29 mouse cellular contexts compared by ENCODE assay signal in genomic region chr10:63142660-63143059, GRCm38 (mm10). TPM values are rescaled to one million over a fixed set of nuclear protein-coding genes. Genes with fewer than 3 reads are reported as not detected.
DNase-seq lines count a peak whose midpoint lies in the region; ATAC-seq and TF ChIP-seq lines count a peak whose summit lies in the region.
"Had no signal": no experiment of that assay in that cellular context is flagged by ENCODE, and none has a peak within 500 bp of the region (broad histone marks: within the 10 kb centered on the region; RNA-seq: fewer than 3 reads in every experiment).

No protein-coding gene starts in this region.

- WGBS in kidney, embryonic 14.5 days, result 80% methylated on average over 13 of the region's 13 CpGs
- WGBS in kidney, postnatal 0 days, result 68% methylated on average over 13 of the region's 13 CpGs
- 56% methylated on average over 13 of the region's 13 CpGs for WGBS in stomach, embryonic 14.5 days

- DNase-seq in kidney, adult 18-20 months, result peak; percentile 41
- no peak for DNase-seq in kidney, postnatal 0 days (ENCODE audit: low spot score)
- DNase-seq in testis, postnatal 14 days (ENCODE audit: low spot score), result peak; percentile 62
- DNase-seq in adrenal gland, postnatal 36 days, result no peak
- no peak for DNase-seq in thymus, postnatal 36 days
- DNase-seq in spleen, postnatal 14 days (ENCODE audit: low spot score in 2 of 2), result no peak
- DNase-seq: adrenal gland, adult 8-10 months; cerebellum, adult 2 months; cerebellum, postnatal 25 days; gastrocnemius, postnatal 36 days; lung, postnatal 36 days; right cerebral cortex, adult 18-20 months had no signal

- no peak overlapping the region for H3K9ac ChIP-seq in kidney, embryonic 14.5 days (ENCODE audit: low read depth, low read length)
- no peak overlapping the region for H3K9ac ChIP-seq in kidney, postnatal 0 days (ENCODE audit: low read depth, low read length)
- no peak overlapping the region for H3K9ac ChIP-seq in stomach, embryonic 14.5 days (replicated peaks; ENCODE audit: low read depth, low read length)
- H3K9ac ChIP-seq: embryonic facial prominence, embryonic 12.5 days; forebrain, postnatal 0 days; limb, embryonic 15.5 days; liver, embryonic 14.5 days; lung, embryonic 15.5 days; neural tube, embryonic 15.5 days had no signal

- no peak overlapping the region for H3K4me3 ChIP-seq in kidney, embryonic 14.5 days (ENCODE audit: low read length)
- no peak overlapping the region for H3K4me3 ChIP-seq in kidney, postnatal 0 days (replicated peaks; ENCODE audit: low read depth, low read length)
- no peak overlapping the region for H3K4me3 ChIP-seq in stomach, embryonic 14.5 days (ENCODE audit: low read depth, low read length)
- H3K4me3 ChIP-seq: embryonic facial prominence, embryonic 12.5 days; left cerebral cortex, adult 2 months; limb, embryonic 15.5 days; lung, embryonic 15.5 days; megakaryocyte, embryonic 14.5 days; neural tube, embryonic 15.5 days had no signal

- H3K36me3 ChIP-seq in kidney, embryonic 14.5 days (ENCODE audit: control insufficient read depth, insufficient read depth, low read length), result no peaks in the 10 kb centered on the region
- H3K36me3 ChIP-seq in kidney, postnatal 0 days (ENCODE audit: insufficient read depth, low read length), result no peaks in the 10 kb centered on the region
- no peaks in the 10 kb centered on the region for H3K36me3 ChIP-seq in stomach, embryonic 14.5 days (ENCODE audit: control insufficient read depth, insufficient read depth, low read length)
- H3K36me3 ChIP-seq: embryonic facial prominence, embryonic 12.5 days; limb, embryonic 15.5 days; lung, embryonic 15.5 days; neural tube, embryonic 15.5 days had no signal

- no peak for ATAC-seq in kidney, embryonic 14.5 days (ENCODE audit: low FRiP score, low TSS enrichment)
- 0 out of 2 replicates have a peak, but pooled peaks have one; percentile 29 for ATAC-seq in kidney, postnatal 0 days (replicated peaks; ENCODE audit: low FRiP score, low read depth)
- peak; percentile 37; the same call in 1 of the 2 replicates for ATAC-seq in stomach, embryonic 14.5 days (ENCODE audit: insufficient number of reproducible peaks, insufficient read depth, low FRiP score, low read depth)
- ATAC-seq: activated CD4-positive, CD25-positive, alpha-beta regulatory T cell, adult 4 months; forebrain, postnatal 0 days; hindbrain, postnatal 0 days had no signal

- H3K27ac ChIP-seq in kidney, embryonic 14.5 days (ENCODE audit: low read depth, low read length), result no peak overlapping the region
- no peak overlapping the region for H3K27ac ChIP-seq in kidney, postnatal 0 days
- H3K27ac ChIP-seq in stomach, embryonic 14.5 days (ENCODE audit: low read length), result no peak overlapping the region
- H3K27ac ChIP-seq: embryonic facial prominence, embryonic 12.5 days; hindbrain, postnatal 0 days; left cerebral cortex, adult 2 months; limb, embryonic 15.5 days; liver, embryonic 14.5 days; lung, embryonic 15.5 days; neural tube, embryonic 15.5 days had no signal

- no peaks in the 10 kb centered on the region for H3K9me3 ChIP-seq in kidney, embryonic 14.5 days (ENCODE audit: control insufficient read depth, low read length)
- H3K9me3 ChIP-seq in kidney, postnatal 0 days (replicated peaks; ENCODE audit: low read length), result no peaks in the 10 kb centered on the region
- no peaks in the 10 kb centered on the region for H3K9me3 ChIP-seq in stomach, embryonic 14.5 days (ENCODE audit: control insufficient read depth, low read depth, low read length)
- H3K9me3 ChIP-seq: embryonic facial prominence, embryonic 12.5 days; limb, embryonic 15.5 days; lung, embryonic 15.5 days; megakaryocyte, embryonic 14.5 days; neural tube, embryonic 15.5 days had no signal

- TF ChIP-seq CTCF in kidney, postnatal 0 days (IDR thresholded peaks at IDR 0.05; ENCODE audit: low read depth), result no peak

- H3K27me3 ChIP-seq in kidney, embryonic 14.5 days (ENCODE audit: control insufficient read depth, insufficient read depth, low read length), result no peaks in the 10 kb centered on the region
- no peaks in the 10 kb centered on the region for H3K27me3 ChIP-seq in kidney, postnatal 0 days (ENCODE audit: insufficient read depth, low read length)
- no peaks in the 10 kb centered on the region for H3K27me3 ChIP-seq in stomach, embryonic 14.5 days (ENCODE audit: control insufficient read depth, insufficient read depth, low read length)
- H3K27me3 ChIP-seq: embryonic facial prominence, embryonic 12.5 days; limb, embryonic 15.5 days; lung, embryonic 15.5 days; megakaryocyte, embryonic 14.5 days; neural tube, embryonic 15.5 days had no signal

- no peaks in the 10 kb centered on the region for H3K4me1 ChIP-seq in kidney, embryonic 14.5 days (ENCODE audit: control insufficient read depth, insufficient read depth, low read length)
- H3K4me1 ChIP-seq in kidney, postnatal 0 days (replicated peaks; ENCODE audit: insufficient read depth, low read length), result no peaks in the 10 kb centered on the region
- no peaks in the 10 kb centered on the region for H3K4me1 ChIP-seq in stomach, embryonic 14.5 days (ENCODE audit: control insufficient read depth, insufficient read depth, low read length)
- H3K4me1 ChIP-seq: embryonic facial prominence, embryonic 12.5 days; limb, embryonic 15.5 days; lung, embryonic 15.5 days; neural tube, embryonic 15.5 days had no signal

- H3K4me2 ChIP-seq in kidney, embryonic 14.5 days (replicated peaks; ENCODE audit: low read depth, low read length), result no peak overlapping the region
- no peak overlapping the region for H3K4me2 ChIP-seq in kidney, postnatal 0 days (ENCODE audit: low read length)
- no peak overlapping the region for H3K4me2 ChIP-seq in stomach, embryonic 14.5 days (replicated peaks; ENCODE audit: low read depth, low read length)
- H3K4me2 ChIP-seq: embryonic facial prominence, embryonic 12.5 days; limb, embryonic 15.5 days; lung, embryonic 15.5 days; neural tube, embryonic 15.5 days had no signal

RNA-seq across cellular contexts. Expression of gene Atoh7, which starts 43.2 kb away (rescaled TPM):
- 0.56 TPM in 1 of 2 replicates, not detected in the other for polyA plus RNA-seq in kidney, embryonic 14.5 days (2014; fragmentation: Nextera tagmentation; extraction: Ambion mirVana)
- 0.22 and 0.26 TPM in 2 replicates for polyA plus RNA-seq in kidney, postnatal 0 days (2015; fragmentation: Nextera tagmentation; extraction: Ambion mirVana)
- not detected in 2 replicates for polyA plus RNA-seq in stomach, embryonic 14.5 days (2014; fragmentation: Nextera tagmentation; extraction: Ambion mirVana)
- total RNA-seq in adrenal gland, postnatal 36 days (2021), result not detected
- total RNA-seq: adrenal gland, adult 8-10 months; gastrocnemius, adult 18-20 months; gastrocnemius, postnatal 36 days; MEL had no signal
- polyA plus RNA-seq: activated CD4-positive, CD25-positive, alpha-beta regulatory T cell, adult 4 months; C2C12; heart, postnatal 0 days; large intestine, adult 2 months; limb, embryonic 15.5 days; lung, embryonic 15.5 days had no signal

Comparison
In these comparisons a context has a peak if more than half of its experiments do, and no peak if none do; other contexts are left out.
1. DNase-seq: peak in kidney, adult 18-20 months (single experiment) and testis, postnatal 14 days (single experiment); none in kidney, postnatal 0 days (single experiment), adrenal gland, postnatal 36 days (0 of 2), thymus, postnatal 36 days (0 of 2) and spleen, postnatal 14 days (0 of 2).